ENCODE assay signal across 20 mouse cellular contexts in genomic region chr2:158151077-158151476, GRCm38 (mm10). TPM values are rescaled to one million over a fixed set of nuclear protein-coding genes. Genes with fewer than 3 reads are reported as not detected.
DNase-seq lines count a peak whose midpoint lies in the region; ATAC-seq and TF ChIP-seq lines count a peak whose summit lies in the region.
"Had no signal": no experiment of that assay in that cellular context is flagged by ENCODE, and none has a peak within 500 bp of the region (broad histone marks: within the 10 kb centered on the region; RNA-seq: fewer than 3 reads in every experiment).

No protein-coding gene starts in this region.

- TF ChIP-seq POLR2A in testis, adult 2 months (IDR thresholded peaks at IDR 0.05; ENCODE audit: control insufficient read depth, low read depth, low read length): no peak

- H3K36me3 ChIP-seq in testis, adult 2 months (ENCODE audit: control insufficient read depth, insufficient read depth, low read length): no peaks in the 10 kb centered on the region
- no peaks in the 10 kb centered on the region for H3K36me3 ChIP-seq in stomach, postnatal 0 days (ENCODE audit: control insufficient read depth, insufficient read depth, low read length)
- H3K36me3 ChIP-seq: forebrain, embryonic 15.5 days; liver, embryonic 15.5 days; midbrain, embryonic 10.5 days; neural tube, embryonic 13.5 days had no signal

- no peak overlapping the region for H3K27ac ChIP-seq in gastrocnemius, adult 2 months
- no peak overlapping the region for H3K27ac ChIP-seq in layer of hippocampus, adult 2 months
- no peak overlapping the region for H3K27ac ChIP-seq in testis, adult 2 months (ENCODE audit: control insufficient read depth, insufficient read depth, low read depth, low read length)
- no peak overlapping the region for H3K27ac ChIP-seq in stomach, postnatal 0 days (replicated peaks)
- H3K27ac ChIP-seq: forebrain, embryonic 15.5 days; hindbrain, embryonic 14.5 days; midbrain, embryonic 10.5 days; neural tube, embryonic 13.5 days had no signal

- peak; percentile 43 for TF ChIP-seq CTCF in gastrocnemius, adult 2 months (IDR thresholded peaks at IDR 0.05)
- peak; percentile 47 for TF ChIP-seq CTCF in layer of hippocampus, adult 2 months (conservative IDR thresholded peaks at IDR 0.05)
- peak; percentile 50; the same call in 1 of the 2 replicates for TF ChIP-seq CTCF in testis, adult 2 months (IDR thresholded peaks at IDR 0.05; ENCODE audit: control insufficient read depth, insufficient read depth, insufficient replicate concordance, low read depth, low read length)
- TF ChIP-seq CTCF in stomach, postnatal 0 days (IDR thresholded peaks at IDR 0.05; ENCODE audit: low read depth): peak; percentile 55

- intact Hi-C loops in gastrocnemius, adult 2 months (cut with DNase I): loop anchor here (5.0 kb wide), 1 partner anchor 51 kb away; no protein-coding TSS in a partner anchor

- peaks cover 5% of the 10 kb centered on the region for H3K4me1 ChIP-seq in testis, adult 2 months (ENCODE audit: control insufficient read depth, insufficient read depth, low read length)
- H3K4me1 ChIP-seq in stomach, postnatal 0 days (replicated peaks; ENCODE audit: control insufficient read depth, insufficient read depth): no peaks in the 10 kb centered on the region

- ATAC-seq in stomach, postnatal 0 days (ENCODE audit: low FRiP score, low TSS enrichment): no peak
- ATAC-seq: forebrain, embryonic 15.5 days had no signal

- no peak overlapping the region for H3K4me2 ChIP-seq in stomach, postnatal 0 days (replicated peaks; ENCODE audit: low read depth)
- H3K4me2 ChIP-seq: forebrain, embryonic 15.5 days; hindbrain, embryonic 14.5 days; liver, embryonic 15.5 days; neural tube, embryonic 13.5 days had no signal

- H3K9ac ChIP-seq in stomach, postnatal 0 days (ENCODE audit: low read length): no peak overlapping the region
- H3K9ac ChIP-seq: forebrain, embryonic 15.5 days; hindbrain, embryonic 14.5 days; liver, embryonic 15.5 days; neural tube, embryonic 13.5 days had no signal

- H3K9me3 ChIP-seq in stomach, postnatal 0 days (ENCODE audit: control insufficient read depth, low read length): no peaks in the 10 kb centered on the region
- H3K9me3 ChIP-seq: forebrain, embryonic 15.5 days; liver, embryonic 15.5 days had no signal

- no peak overlapping the region for H3K4me3 ChIP-seq in gastrocnemius, adult 2 months
- no peak overlapping the region for H3K4me3 ChIP-seq in layer of hippocampus, adult 2 months
- H3K4me3 ChIP-seq in testis, adult 2 months (ENCODE audit: control insufficient read depth, low read depth, low read length): no peak overlapping the region
- H3K4me3 ChIP-seq in stomach, postnatal 0 days (ENCODE audit: low read depth, low read length): no peak overlapping the region
- H3K4me3 ChIP-seq: forebrain, embryonic 15.5 days; liver, embryonic 15.5 days; midbrain, embryonic 10.5 days; neural tube, embryonic 13.5 days had no signal

- no peak for DNase-seq in gastrocnemius, adult 2 months
- DNase-seq in gastrocnemius, postnatal 25 days: no peak
- DNase-seq in layer of hippocampus, adult 2 months (ENCODE audit: low spot score in 2 of 2): no peak
- DNase-seq in layer of hippocampus, adult 9-11 months: no peak
- no peak for DNase-seq in testis, postnatal 14 days (ENCODE audit: low spot score)
- no peak for DNase-seq in stomach, postnatal 0 days (ENCODE audit: low spot score)
- no peak for DNase-seq in frontal cortex, postnatal 14 days (ENCODE audit: low spot score in 2 of 2)
- DNase-seq: cerebellum, adult 2 months; heart, postnatal 14 days; kidney, adult 9 months; layer of hippocampus, postnatal 36 days; left cerebral cortex, postnatal 4 days; lung, postnatal 36 days; thymus, postnatal 36 days had no signal

- peaks cover 2% of the 10 kb centered on the region; the same call in 1 of the 2 replicates for H3K27me3 ChIP-seq in testis, adult 2 months (ENCODE audit: control insufficient read depth, insufficient read depth, low read length)
- H3K27me3 ChIP-seq in stomach, postnatal 0 days (ENCODE audit: control insufficient read depth, insufficient read depth, low read length): no peaks in the 10 kb centered on the region
- H3K27me3 ChIP-seq: liver, embryonic 15.5 days had no signal

- WGBS in stomach, postnatal 0 days: 92% methylated on average over 3 of the region's 3 CpGs

- no peak for TF ChIP-seq EP300 in stomach, postnatal 0 days (optimal IDR thresholded peaks at IDR 0.05)

RNA-seq across cellular contexts. Expression of gene Tgm2, which starts 4.8 kb away (rescaled TPM):
- 10 to 100 TPM; 44.2 to 55.4 TPM for total RNA-seq in gastrocnemius, adult 2 months (2021)
- 10 to 100 TPM; 47.9 to 52.3 TPM for total RNA-seq in gastrocnemius, postnatal 25 days (2021)
- 10 to 100 TPM in 1 of 2 experiments, 1 to 10 TPM in 1; 9.8 to 14.0 TPM for total RNA-seq in layer of hippocampus, adult 2 months (2021)
- 9.5 and 10.0 TPM in 2 replicates for polyA plus RNA-seq in testis, adult 2 months (2012; rRNA removed)
- 109 and 114 TPM in 2 replicates for polyA plus RNA-seq in stomach, postnatal 0 days (2015; fragmentation: Nextera tagmentation; extraction: Ambion mirVana)
